In the genomic region with DNA sequence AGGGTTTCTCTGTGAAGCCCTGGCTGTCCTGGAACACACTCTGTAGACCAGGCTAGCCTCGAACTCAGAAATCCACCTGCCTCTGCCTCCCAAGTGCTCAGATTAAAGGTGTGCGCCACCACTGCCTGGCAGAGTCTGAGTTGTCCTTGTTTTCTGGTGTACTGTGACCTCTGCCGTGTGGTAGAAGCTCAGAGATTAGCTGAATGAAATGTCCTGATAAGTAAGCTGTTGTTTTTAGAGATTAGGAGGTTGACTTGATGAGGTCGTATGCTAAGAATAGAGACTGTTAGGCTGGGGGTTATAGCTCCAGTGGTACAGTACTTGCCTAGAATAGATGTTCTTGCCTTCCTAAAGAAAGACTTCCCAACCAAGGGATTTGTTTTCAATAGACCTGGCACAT, we compare ENCODE assay signal across 8 mouse cellular contexts. TPM values are rescaled to one million over a fixed set of nuclear protein-coding genes. Genes with fewer than 3 reads are reported as not detected.
DNase-seq lines count a peak whose midpoint lies in the region; ATAC-seq and TF ChIP-seq lines count a peak whose summit lies in the region.

No protein-coding gene starts in this region.

- ATAC-seq in hindbrain, embryonic 12.5 days (ENCODE audit: low FRiP score) = no peak
- no peak for ATAC-seq in midbrain, embryonic 11.5 days (ENCODE audit: low FRiP score)
- no peak for ATAC-seq in inflammation-experienced regulatory T-cells, adult 6 months

- peaks cover 7% of the 10 kb centered on the region for H3K79me2 ChIP-seq in heart, adult 2 months (replicated peaks; ENCODE audit: control insufficient read depth, insufficient read depth, low read length)

- H3K9me3 ChIP-seq in hindbrain, embryonic 12.5 days (replicated peaks) = no peaks in the 10 kb centered on the region
- H3K9me3 ChIP-seq in midbrain, embryonic 11.5 days (ENCODE audit: control insufficient read depth, low read length) = no peaks in the 10 kb centered on the region

- H3K4me2 ChIP-seq in hindbrain, embryonic 12.5 days (replicated peaks) = peak overlapping the region; percentile 84
- H3K4me2 ChIP-seq in midbrain, embryonic 11.5 days = peak overlapping the region; percentile 89

- peaks cover 26% of the 10 kb centered on the region for H3K36me3 ChIP-seq in heart, adult 2 months (ENCODE audit: control insufficient read depth, insufficient read depth, low read length)
- peaks cover 35% of the 10 kb centered on the region for H3K36me3 ChIP-seq in hindbrain, embryonic 12.5 days
- H3K36me3 ChIP-seq in midbrain, embryonic 11.5 days (ENCODE audit: control insufficient read depth, insufficient read depth, low read length) = peaks cover 8% of the 10 kb centered on the region

- no peak for TF ChIP-seq EP300 in heart, adult 2 months (IDR thresholded peaks at IDR 0.05; ENCODE audit: insufficient read depth, low read depth, low read length)

- H3K4me3 ChIP-seq in heart, adult 2 months = peak overlapping the region; percentile 99; the same call in 1 of the 2 replicates
- peak overlapping the region; percentile 90 for H3K4me3 ChIP-seq in bone marrow macrophage, adult 2 months (ENCODE audit: insufficient read depth, low read length)
- H3K4me3 ChIP-seq in hindbrain, embryonic 12.5 days = peak overlapping the region; percentile 93
- peak overlapping the region; percentile 91 for H3K4me3 ChIP-seq in midbrain, embryonic 11.5 days (ENCODE audit: low read depth, low read length)

- no peak for TF ChIP-seq POLR2A in heart, adult 2 months (IDR thresholded peaks at IDR 0.05; ENCODE audit: insufficient read depth, low read depth, low read length)
- no peak for TF ChIP-seq POLR2A in bone marrow macrophage, adult 2 months (IDR thresholded peaks at IDR 0.05; ENCODE audit: borderline replicate concordance, low read depth, low read length)

- peak in 1 of 2 experiments; percentile 17 for DNase-seq in heart, adult 2 months
- no peak for DNase-seq in heart, postnatal 14 days
- no peak for DNase-seq in midbrain, embryonic 11.5 days (ENCODE audit: low spot score, missing footprints)
- DNase-seq in cerebellum, postnatal 4 days (ENCODE audit: low spot score in 2 of 2) = no peak
- DNase-seq in left cerebral cortex, postnatal 4 days = no peak

- TF ChIP-seq CTCF in heart, adult 2 months (IDR thresholded peaks at IDR 0.05) = no peak
- TF ChIP-seq CTCF in bone marrow macrophage, adult 2 months (IDR thresholded peaks at IDR 0.05; ENCODE audit: low read depth, low read length) = no peak

- no peaks in the 10 kb centered on the region for H3K27me3 ChIP-seq in heart, adult 2 months (ENCODE audit: control insufficient read depth, insufficient read depth, low read length)
- H3K27me3 ChIP-seq in hindbrain, embryonic 12.5 days = no peaks in the 10 kb centered on the region
- no peaks in the 10 kb centered on the region for H3K27me3 ChIP-seq in midbrain, embryonic 11.5 days (ENCODE audit: control insufficient read depth, insufficient read depth, low read length)

- 25% methylated on average over 4 of the region's 4 CpGs for WGBS in heart, adult 2 months
- 90% methylated on average over 4 of the region's 4 CpGs for WGBS in hindbrain, embryonic 12.5 days
- WGBS in midbrain, embryonic 11.5 days = 86% methylated on average over 4 of the region's 4 CpGs

- H3K4me1 ChIP-seq in heart, adult 2 months (ENCODE audit: control insufficient read depth, insufficient read depth, low read length) = peaks cover 12% of the 10 kb centered on the region
- peaks cover 15% of the 10 kb centered on the region for H3K4me1 ChIP-seq in bone marrow macrophage, adult 2 months (ENCODE audit: control insufficient read depth, insufficient read depth, low read length)
- peaks cover 31% of the 10 kb centered on the region for H3K4me1 ChIP-seq in hindbrain, embryonic 12.5 days
- peaks cover 20% of the 10 kb centered on the region for H3K4me1 ChIP-seq in midbrain, embryonic 11.5 days (ENCODE audit: control insufficient read depth, insufficient read depth, low read length)

- H3K27ac ChIP-seq in heart, adult 2 months = peak overlapping the region; percentile 95
- no peak overlapping the region for H3K27ac ChIP-seq in bone marrow macrophage, adult 2 months (ENCODE audit: insufficient read depth, low read depth, low read length)
- peak overlapping the region; percentile 99; the same call in 1 of the 2 replicates for H3K27ac ChIP-seq in hindbrain, embryonic 12.5 days
- no peak overlapping the region for H3K27ac ChIP-seq in midbrain, embryonic 11.5 days (ENCODE audit: low read depth, low read length)

- intact Hi-C loops in heart, adult 2 months (cut with DNase I) = loop anchor here (2.0 kb wide), 1 partner anchor 14 kb away; a partner anchor contains a TSS
- intact Hi-C loops in heart, postnatal 14 days (cut with DNase I) = no loop called here
- intact Hi-C loops in left cerebral cortex, postnatal 4 days (cut with DNase I) = no loop called here

- peak overlapping the region; percentile 91 for H3K9ac ChIP-seq in heart, adult 2 months (ENCODE audit: low read depth, low read length)
- H3K9ac ChIP-seq in hindbrain, embryonic 12.5 days = peak overlapping the region; percentile 86
- peak overlapping the region; percentile 81; the same call in 1 of the 2 replicates for H3K9ac ChIP-seq in midbrain, embryonic 11.5 days (ENCODE audit: low read length)

RNA-seq across cellular contexts. Expression of a gene that starts 1.2 kb away (rescaled TPM):
- 100 to 1,000 TPM; 216 to 234 TPM for total RNA-seq in heart, adult 2 months (2021)
- polyA plus RNA-seq in heart, adult 2 months (2012; rRNA removed) = 110 and 266 TPM in 2 replicates
- 100 to 1,000 TPM; 250 to 262 TPM for total RNA-seq in heart, postnatal 14 days (2021)
- polyA plus RNA-seq in bone marrow macrophage, adult 2 months (2012; ENCODE audit: insufficient read depth, insufficient read length, missing spikeins) = 499 and 511 TPM in 2 replicates
- 332 and 340 TPM in 2 replicates for polyA plus RNA-seq in hindbrain, embryonic 12.5 days (2016; fragmentation: Nextera tagmentation; extraction: Ambion mirVana)
- 278 and 298 TPM in 2 replicates for polyA plus RNA-seq in midbrain, embryonic 11.5 days (2014; fragmentation: Nextera tagmentation; extraction: Ambion mirVana)
- polyA plus RNA-seq in inflammation-experienced regulatory T-cells, adult 6 months (2017; shearing (Covaris generic)) = 100 to 1,000 TPM; 323 to 459 (median 386) TPM
- total RNA-seq in left cerebral cortex, postnatal 4 days (2021) = 100 to 1,000 TPM; 191 to 205 TPM

RNA-seq across cellular contexts. Expression of a gene that starts 1.2 kb away (rescaled TPM):
- total RNA-seq in heart, adult 2 months (2021) = 10 to 100 TPM; 50.5 to 52.8 TPM
- polyA plus RNA-seq in heart, adult 2 months (2012; rRNA removed) = 64.8 and 82.4 TPM in 2 replicates
- total RNA-seq in heart, postnatal 14 days (2021) = 10 to 100 TPM; 25.4 to 25.5 TPM
- 10.5 and 11.2 TPM in 2 replicates for polyA plus RNA-seq in bone marrow macrophage, adult 2 months (2012; ENCODE audit: insufficient read depth, insufficient read length, missing spikeins)
- 43.0 and 44.2 TPM in 2 replicates for polyA plus RNA-seq in hindbrain, embryonic 12.5 days (2016; fragmentation: Nextera tagmentation; extraction: Ambion mirVana)
- 30.8 and 34.6 TPM in 2 replicates for polyA plus RNA-seq in midbrain, embryonic 11.5 days (2014; fragmentation: Nextera tagmentation; extraction: Ambion mirVana)
- polyA plus RNA-seq in inflammation-experienced regulatory T-cells, adult 6 months (2017; shearing (Covaris generic)) = 10 to 100 TPM in 2 of 3 experiments, 1 to 10 TPM in 1; 9.6 to 17.6 (median 14.8) TPM
- total RNA-seq in left cerebral cortex, postnatal 4 days (2021) = 10 to 100 TPM; 30.0 to 35.6 TPM

RNA-seq across cellular contexts. Expression of a gene that starts 8.1 kb away (rescaled TPM):
- 1 to 10 TPM; 4.0 to 4.6 TPM for total RNA-seq in heart, adult 2 months (2021)
- 4.8 and 9.2 TPM in 2 replicates for polyA plus RNA-seq in heart, adult 2 months (2012; rRNA removed)
- 1 to 10 TPM; 5.4 to 7.0 TPM for total RNA-seq in heart, postnatal 14 days (2021)
- polyA plus RNA-seq in bone marrow macrophage, adult 2 months (2012; ENCODE audit: insufficient read depth, insufficient read length, missing spikeins) = 4.5 and 6.5 TPM in 2 replicates
- 22.1 and 25.9 TPM in 2 replicates for polyA plus RNA-seq in hindbrain, embryonic 12.5 days (2016; fragmentation: Nextera tagmentation; extraction: Ambion mirVana)
- 24.2 and 27.1 TPM in 2 replicates for polyA plus RNA-seq in midbrain, embryonic 11.5 days (2014; fragmentation: Nextera tagmentation; extraction: Ambion mirVana)
- 1 to 10 TPM in 2 of 3 experiments, under 1 TPM in 1; 0.18 to 1.3 (median 1.1) TPM for polyA plus RNA-seq in inflammation-experienced regulatory T-cells, adult 6 months (2017; shearing (Covaris generic))
- 10 to 100 TPM; 25.0 to 26.7 TPM for total RNA-seq in left cerebral cortex, postnatal 4 days (2021)

RNA-seq across cellular contexts. Expression of a gene that starts 14.5 kb away (rescaled TPM):
- total RNA-seq in heart, adult 2 months (2021) = 10 to 100 TPM; 21.0 to 21.5 TPM
- polyA plus RNA-seq in heart, adult 2 months (2012; rRNA removed) = 24.1 and 37.1 TPM in 2 replicates
- 10 to 100 TPM; 18.4 to 19.8 TPM for total RNA-seq in heart, postnatal 14 days (2021)
- polyA plus RNA-seq in bone marrow macrophage, adult 2 months (2012; ENCODE audit: insufficient read depth, insufficient read length, missing spikeins) = 13.5 and 15.3 TPM in 2 replicates
- 79.1 and 81.7 TPM in 2 replicates for polyA plus RNA-seq in hindbrain, embryonic 12.5 days (2016; fragmentation: Nextera tagmentation; extraction: Ambion mirVana)
- 61.2 and 64.0 TPM in 2 replicates for polyA plus RNA-seq in midbrain, embryonic 11.5 days (2014; fragmentation: Nextera tagmentation; extraction: Ambion mirVana)
- polyA plus RNA-seq in inflammation-experienced regulatory T-cells, adult 6 months (2017; shearing (Covaris generic)) = 1 to 10 TPM; 1.2 to 2.6 (median 1.6) TPM
- total RNA-seq in left cerebral cortex, postnatal 4 days (2021) = 100 to 1,000 TPM; 101 to 118 TPM

RNA-seq across cellular contexts. Expression of a gene that starts 34.0 kb away (rescaled TPM):
- total RNA-seq in heart, adult 2 months (2021) = 100 to 1,000 TPM in 1 of 2 experiments, 10 to 100 TPM in 1; 92.2 to 130 TPM
- 212 and 327 TPM in 2 replicates for polyA plus RNA-seq in heart, adult 2 months (2012; rRNA removed)
- 100 to 1,000 TPM; 156 to 161 TPM for total RNA-seq in heart, postnatal 14 days (2021)
- 531 and 533 TPM in 2 replicates for polyA plus RNA-seq in bone marrow macrophage, adult 2 months (2012; ENCODE audit: insufficient read depth, insufficient read length, missing spikeins)
- 647 and 730 TPM in 2 replicates for polyA plus RNA-seq in hindbrain, embryonic 12.5 days (2016; fragmentation: Nextera tagmentation; extraction: Ambion mirVana)
- 796 and 834 TPM in 2 replicates for polyA plus RNA-seq in midbrain, embryonic 11.5 days (2014; fragmentation: Nextera tagmentation; extraction: Ambion mirVana)
- 100 to 1,000 TPM; 489 to 506 (median 494) TPM for polyA plus RNA-seq in inflammation-experienced regulatory T-cells, adult 6 months (2017; shearing (Covaris generic))
- total RNA-seq in left cerebral cortex, postnatal 4 days (2021) = 100 to 1,000 TPM; 113 to 116 TPM

Comparison
In these comparisons a context has a peak if more than half of its experiments do, and no peak if none do; other contexts are left out.
1. H3K27ac ChIP-seq: peak in heart, adult 2 months (single experiment) and hindbrain, embryonic 12.5 days (single experiment); none in bone marrow macrophage, adult 2 months (single experiment) and midbrain, embryonic 11.5 days (single experiment).
2. Peak in every context shown above with its lines, with median percentiles within 50 percentile points of each other: H3K4me3 ChIP-seq and H3K9ac ChIP-seq.